Mouse (Mus musculus) hindbrain, postnatal 0 days (tissue): ENCODE data around the gene Pnmt. TPM values are rescaled to one million over a fixed set of nuclear protein-coding genes. Genes with fewer than 3 reads are reported as not detected.

ENCODE experiments used
- ATAC-seq: fragments of 200-750 bp; cut with Nextera tagmentation; 2 replicates; pipeline ENCODE4 v1.8.0; 2017; ENCODE audit warnings: mild to moderate bottlenecking, moderate TSS enrichment, moderate library complexity
- DNase-seq: peaks from one replicate; pipeline ENCODE4 v3.0.0-alpha.2; 2015; ENCODE audit warnings: low spot score
- H3K27ac ChIP-seq: fragments of 300-500 bp; sonication (generic); 2 replicates; pipeline ENCODE4 v1.5.1; 2014; ENCODE audit warnings: mild to moderate bottlenecking
- H3K27me3 ChIP-seq: fragments of 300-500 bp; sonication (generic); 2 replicates; pipeline ENCODE4 v1.6.1; 2014; ENCODE audit warnings: low read length, mixed read lengths; ENCODE audit not compliant: insufficient read depth
- H3K36me3 ChIP-seq: fragments of 300-500 bp; sonication (generic); 2 replicates; pipeline ENCODE4 v1.6.1; 2014; ENCODE audit warnings: low read length, mixed read lengths; ENCODE audit not compliant: insufficient read depth
- H3K4me1 ChIP-seq: fragments of 300-500 bp; sonication (generic); 2 replicates; pipeline ENCODE4 v1.6.1; 2014; ENCODE audit warnings: antibody characterized with exemption, low read length, mixed read lengths; ENCODE audit not compliant: insufficient read depth
- H3K4me2 ChIP-seq: fragments of 300-500 bp; sonication (generic); 2 replicates; pipeline ENCODE4 v1.6.1; 2014; ENCODE audit warnings: low read depth, mild to moderate bottlenecking, low read length, moderate library complexity, mixed read lengths
- H3K4me3 ChIP-seq: fragments of 300-500 bp; sonication (generic); 2 replicates; pipeline ENCODE4 v1.5.1; 2014; ENCODE audit warnings: low read length
- H3K9ac ChIP-seq: fragments of 300-500 bp; sonication (generic); replicated peaks from 2 replicates; pipeline ENCODE4 v1.6.1; 2014; ENCODE audit warnings: mild to moderate bottlenecking, low read length, moderate library complexity, mixed read lengths
- H3K9me3 ChIP-seq: fragments of 300-500 bp; sonication (generic); 2 replicates; pipeline ENCODE4 v1.6.1; 2016; ENCODE audit warnings: low read length, mixed read lengths
- CTCF ChIP-seq: IDR thresholded peaks from 2 replicates; pipeline ENCODE4 v1.5.1; 2016; ENCODE audit warnings: antibody characterized with exemption, control low read depth, low read depth
- WGBS: fragments of 180-500 bp; shearing (Covaris S2); extraction: QIAGEN DNeasy Blood & Tissue Kit; methylation state at CpG from one replicate; pipeline ENCODE4 v1.1.7; 2014; 5-methylcytosine and 5-hydroxymethylcytosine counted together
- polyA plus RNA-seq: library from polyadenylated mRNA; unstranded; fragments of >200 nt; fragmentation: Nextera tagmentation; extraction: Ambion mirVana; gene quantifications from 2 replicates; pipeline ENCODE4 v1.2.1, GENCODE M21; 2015
- total RNA-seq: library from RNA; depleted of rRNA; stranded (reverse); fragments of >200 nt; gene quantifications from 2 replicates; pipeline ENCODE4 v1.2.3, GENCODE M21; 2014

The Pnmt gene
- total and polyA plus RNA-seq, 2 experiments from 2014 or later: 5.4 TPM

- DNase-seq (peak; percentile 94), ATAC-seq (peak; percentile 62)
- Histone ChIP-seq H3K4me2 (peak overlapping the region; percentile 63), H3K4me3 (peak overlapping the region; percentile 33), H3K27me3 (peaks cover 9% of the 10 kb centered on the region; the same call in 1 of the 2 replicates), H3K9me3 (no peaks in the 10 kb centered on the region), H3K4me1 (peaks cover 11% of the 10 kb centered on the region; the same call in 1 of the 2 replicates), H3K36me3 (no peaks in the 10 kb centered on the region), H3K27ac (0 out of 2 replicates have a peak overlapping the region, but pooled peaks have one; percentile 15), H3K9ac (0 out of 2 replicates have a peak overlapping the region, but pooled peaks have one; percentile 33)
- WGBS: 1% methylated on average over 29 of the region's 29 CpGs
- TF ChIP-seq CTCF: peak; percentile 100
Measured at GRCm38 (mm10) chr11:98342000-98342945, 44.0 kb upstream of the Pnmt start.

- WGBS: 1% methylated on average over 14 of the region's 14 CpGs
- no peaks in the 10 kb centered on the region for H3K9me3 ChIP-seq
- TF ChIP-seq CTCF: peak; percentile 88
- H3K36me3 ChIP-seq: no peaks in the 10 kb centered on the region
- ATAC-seq (no peak), DNase-seq (peak; percentile 84)
- H3K4me2 ChIP-seq: peak overlapping the region; percentile 51
- peak overlapping the region; percentile 21 for H3K4me3 ChIP-seq
- peaks cover 15% of the 10 kb centered on the region; the same call in 1 of the 2 replicates for H3K4me1 ChIP-seq
- no peak overlapping the region for H3K9ac ChIP-seq
- peaks cover 20% of the 10 kb centered on the region for H3K27me3 ChIP-seq
- H3K27ac ChIP-seq: no peak overlapping the region
Measured at GRCm38 (mm10) chr11:98345253-98345652, 41.0 kb upstream of the Pnmt start.

GRCm38 (mm10) chr11:98346168-98346567, 40.1 kb upstream of the Pnmt start:
- no peak overlapping the region for H3K4me2 ChIP-seq
- H3K9ac ChIP-seq: no peak overlapping the region
- peaks cover 24% of the 10 kb centered on the region for H3K27me3 ChIP-seq
- H3K4me1 ChIP-seq: peaks cover 15% of the 10 kb centered on the region; the same call in 1 of the 2 replicates
- no peaks in the 10 kb centered on the region for H3K36me3 ChIP-seq
- no peak overlapping the region for H3K4me3 ChIP-seq
- no peak overlapping the region for H3K27ac ChIP-seq
- ATAC-seq: no peak
- no peak for DNase-seq
- no peaks in the 10 kb centered on the region for H3K9me3 ChIP-seq
- TF ChIP-seq CTCF: no peak
- WGBS: 8% methylated on average over 9 of the region's 9 CpGs

GRCm38 (mm10) chr11:98347385-98348082, 38.7 kb upstream of the Pnmt start:
- 3% methylated on average over 10 of the region's 12 CpGs for WGBS
- H3K27ac ChIP-seq: no peak overlapping the region

GRCm38 (mm10) chr11:98348083-98348961, 37.9 kb upstream of the Pnmt start, which contains the start of gene Ppp1r1b:
TSS of gene Ppp1r1b (plus strand) at chr11:98348404.
- no peaks in the 10 kb centered on the region for H3K9me3 ChIP-seq
- TF ChIP-seq CTCF: no peak
- H3K27me3 ChIP-seq: peaks cover 30% of the 10 kb centered on the region
- under 1% methylated on average over 55 of the region's 55 CpGs for WGBS
- ATAC-seq: peak; percentile 56; the same call in 1 of the 2 replicates
- peaks cover 10% of the 10 kb centered on the region; the same call in 1 of the 2 replicates for H3K4me1 ChIP-seq
- H3K9ac ChIP-seq: peak within 1 kb of the TSS; percentile 55
- H3K36me3 ChIP-seq: no peaks in the 10 kb centered on the region
- no peak within 1 kb of the TSS for H3K27ac ChIP-seq
- peak; percentile 62 for DNase-seq
- peak within 1 kb of the TSS; percentile 94 for H3K4me2 ChIP-seq
- H3K4me3 ChIP-seq: peak within 1 kb of the TSS; percentile 53

More at GRCm38 (mm10) chr11:98347385-98348082, 38.7 kb upstream of the Pnmt start:
- Histone ChIP-seq H3K4me3 (peak overlapping the region; percentile 53), H3K27me3 (peaks cover 25% of the 10 kb centered on the region), H3K9me3 (no peaks in the 10 kb centered on the region), H3K36me3 (no peaks in the 10 kb centered on the region), H3K4me1 (peaks cover 10% of the 10 kb centered on the region; the same call in 1 of the 2 replicates), H3K9ac (no peak overlapping the region), H3K4me2 (peak overlapping the region; percentile 94)
- DNase-seq (no peak), ATAC-seq (peak; percentile 48; the same call in 1 of the 2 replicates)
- TF ChIP-seq CTCF: no peak
